Mouse (Mus musculus) liver, embryonic 18 days (tissue): ENCODE results near the gene Pik3r4. TPM values are rescaled to one million over a fixed set of nuclear protein-coding genes. Genes with fewer than 3 reads are reported as not detected.

Source experiments
- polyA plus RNA-seq: library from polyadenylated mRNA; depleted of rRNA; stranded (reverse); fragments of >200 nt; gene quantifications from 2 replicates; pipeline ENCODE4 v1.2.3, GENCODE M21; 2012; rRNA removed

Pik3r4 gene
- 5.5 and 6.2 TPM in 2 replicates for polyA plus RNA-seq

GRCm38 (mm10) chr9:105642460-105643371 lies at the start of gene Pik3r4:
TSS of gene Pik3r4 (plus strand) at chr9:105642978.

Other genes with a start within 250 kb of the Pik3r4 start
- 2.5 and 2.7 TPM in 2 replicates for gene Aste1, start 247.6 kb upstream of the Pik3r4 start, polyA plus RNA-seq
- 0.01 and 0.02 TPM in 2 replicates for gene Nek11, start 247.5 kb upstream of the Pik3r4 start, polyA plus RNA-seq
- 15.9 and 16.6 TPM in 2 replicates for gene Atp2c1, start 115.7 kb upstream of the Pik3r4 start, polyA plus RNA-seq
- 0.24 and 0.34 TPM in 2 replicates for gene Col6a6, start 185.2 kb downstream of the Pik3r4 start, polyA plus RNA-seq